Mouse (Mus musculus) spleen, postnatal 0 days (tissue): ENCODE data around the gene Rd3l. TPM values are rescaled to one million over a fixed set of nuclear protein-coding genes. Genes with fewer than 3 reads are reported as not detected.

Experiments
- polyA plus RNA-seq: library from polyadenylated mRNA; unstranded; fragments of >200 nt; fragmentation: Nextera tagmentation; extraction: Ambion mirVana; gene quantifications from 2 replicates; pipeline ENCODE4 v1.2.1, GENCODE M21; 2015

Rd3l gene
- not detected in 2 replicates for polyA plus RNA-seq

GRCm38 (mm10) chr12:111980887-111981367 lies at the start of gene Rd3l:
TSS of gene Rd3l (minus strand) at chr12:111981317.

DNA sequence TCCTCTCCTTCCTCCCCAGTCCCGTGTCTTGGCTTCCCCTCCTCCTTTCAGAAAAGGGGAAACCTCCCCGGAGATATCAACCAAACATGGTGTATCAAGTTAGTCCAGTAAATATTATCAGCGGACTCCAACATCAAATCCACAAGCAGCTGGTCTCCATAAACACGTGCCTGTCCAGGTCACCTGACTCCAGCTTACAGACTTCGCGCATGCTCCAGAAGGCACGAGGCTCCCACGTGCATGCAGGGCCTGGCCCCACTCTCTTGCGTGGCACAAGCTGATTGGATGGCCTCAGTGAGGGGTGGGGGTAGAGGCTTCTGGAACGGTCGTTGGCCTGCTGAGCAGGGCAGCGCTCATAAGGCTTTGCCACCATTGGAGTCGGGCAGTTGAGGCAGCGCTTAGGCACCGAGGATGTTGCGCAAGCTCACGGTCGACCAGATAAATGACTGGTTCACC lies 9.9 kb downstream of the Rd3l start, which contains the start of gene Tdrd9:
Tdrd9 (plus strand) TSS at position 329 of the 456 bp plus-strand sequence.

DNA sequence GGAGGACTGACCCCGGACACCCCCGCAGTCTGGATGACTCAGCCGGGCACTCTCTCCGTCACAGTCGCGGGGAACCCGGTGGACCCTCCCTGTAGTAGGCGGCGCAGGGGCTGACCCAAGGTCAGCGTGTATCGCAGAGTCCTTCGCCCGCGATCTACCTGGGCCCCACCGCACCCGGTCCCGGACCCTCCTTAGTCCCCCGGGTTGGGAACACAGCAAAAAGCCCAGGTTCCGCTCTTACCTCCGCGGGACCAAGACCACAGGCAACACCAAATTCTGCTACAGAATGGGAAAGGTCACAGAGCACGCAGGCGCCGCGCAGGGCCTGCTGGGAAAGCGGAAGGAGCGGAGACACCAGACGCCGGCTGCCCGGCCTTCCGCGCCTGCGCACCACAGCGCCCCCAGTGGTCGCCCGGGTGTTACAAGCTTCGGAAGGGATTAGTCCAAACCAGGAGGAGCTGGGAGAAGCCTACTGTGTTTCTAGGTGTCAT lies 14.4 kb downstream of the Rd3l start, which contains the start of gene Atp5mpl:
Atp5mpl (minus strand) TSS at position 295 of the 491 bp plus-strand sequence.

Other genes with a start within 250 kb of the Rd3l start
- gene Klc1, start 222.5 kb downstream of the Rd3l start, polyA plus RNA-seq, result 28.5 and 36.9 TPM in 2 replicates
- 4.7 TPM in 2 replicates for gene Xrcc3, start 167.4 kb downstream of the Rd3l start, polyA plus RNA-seq
- 39.6 and 45.0 TPM in 2 replicates for gene Zfyve21, start 167.1 kb downstream of the Rd3l start, polyA plus RNA-seq
- 4.9 and 7.1 TPM in 2 replicates for gene Ppp1r13b, start 73.2 kb downstream of the Rd3l start, polyA plus RNA-seq
- 561 and 610 TPM in 2 replicates for gene Atp5mpl, start 14.3 kb downstream of the Rd3l start, polyA plus RNA-seq
- gene Tdrd9, start 9.8 kb downstream of the Rd3l start, polyA plus RNA-seq, result not detected in 2 replicates
- 0.05 and 0.13 TPM in 2 replicates for gene Aspg, start 125.4 kb upstream of the Rd3l start, polyA plus RNA-seq
- gene Kif26a, start 164.9 kb upstream of the Rd3l start, polyA plus RNA-seq, result 0.88 and 1.1 TPM in 2 replicates